Comparison of ENCODE assay signal across 12 mouse cellular contexts in the genomic region with DNA sequence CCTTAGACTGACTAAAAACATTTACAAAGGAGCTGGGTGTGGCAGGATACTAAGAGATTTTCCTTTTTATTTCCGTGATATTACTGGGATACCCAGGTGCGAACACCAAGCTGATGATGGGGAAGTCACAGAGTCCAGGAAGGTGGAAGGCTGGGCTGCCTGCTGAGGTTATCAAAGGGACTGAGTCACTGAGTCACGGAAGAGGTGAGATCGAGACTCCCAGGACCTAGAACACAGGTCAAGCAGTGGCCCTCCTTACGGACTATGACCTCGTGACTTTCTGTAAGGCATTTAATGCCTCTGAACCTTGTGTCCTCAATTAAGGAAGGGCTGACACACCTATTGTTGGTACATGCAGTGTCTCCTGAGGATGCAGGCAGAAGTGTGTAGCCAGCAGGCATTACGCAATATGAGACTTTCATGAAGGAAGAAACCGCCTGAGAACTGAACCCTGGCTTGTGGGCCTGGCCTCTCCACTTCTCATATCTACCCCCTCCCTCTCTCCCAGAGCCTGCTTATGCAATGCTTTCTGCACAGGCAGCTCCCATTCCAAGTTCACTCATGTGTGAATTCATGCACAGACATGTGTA. TPM values are rescaled to one million over a fixed set of nuclear protein-coding genes. Genes with fewer than 3 reads are reported as not detected.
DNase-seq lines count a peak whose midpoint lies in the region; ATAC-seq and TF ChIP-seq lines count a peak whose summit lies in the region.
"Had no signal": no experiment of that assay in that cellular context is flagged by ENCODE, and none has a peak within 500 bp of the region (broad histone marks: within the 10 kb centered on the region; RNA-seq: fewer than 3 reads in every experiment).

No protein-coding gene starts in this region.

- no peaks in the 10 kb centered on the region for H3K79me2 ChIP-seq in C2C12 (ENCODE audit: control insufficient read depth, insufficient read depth)

- no peak overlapping the region for H3K27ac ChIP-seq in forebrain, embryonic 14.5 days (ENCODE audit: low read depth, low read length)
- H3K27ac ChIP-seq: embryonic facial prominence, embryonic 13.5 days; heart, embryonic 15.5 days; midbrain, embryonic 13.5 days had no signal

- H3K27me3 ChIP-seq in C2C12 (ENCODE audit: control insufficient read depth, insufficient read depth, insufficient read length): no peaks in the 10 kb centered on the region
- no peaks in the 10 kb centered on the region for H3K27me3 ChIP-seq in forebrain, embryonic 14.5 days (replicated peaks; ENCODE audit: control insufficient read depth, insufficient read depth, low read length)
- H3K27me3 ChIP-seq: embryonic facial prominence, embryonic 13.5 days; heart, embryonic 15.5 days; midbrain, embryonic 13.5 days had no signal

- peak; percentile 87 for ATAC-seq in granulocyte monocyte progenitor cell, adult 5-6 weeks (replicated peaks; ENCODE audit: poor library complexity, severe bottlenecking)
- no peak for ATAC-seq in forebrain, embryonic 14.5 days
- ATAC-seq: midbrain, embryonic 13.5 days had no signal

- no peak for TF ChIP-seq CTCF in C2C12 (IDR thresholded peaks at IDR 0.05; ENCODE audit: control insufficient read depth, insufficient read depth, insufficient read length)

- no peaks in the 10 kb centered on the region for H3K36me3 ChIP-seq in C2C12 (ENCODE audit: control insufficient read depth, insufficient read depth)
- no peaks in the 10 kb centered on the region for H3K36me3 ChIP-seq in forebrain, embryonic 14.5 days (ENCODE audit: control insufficient read depth, insufficient read depth, low read length)
- H3K36me3 ChIP-seq: embryonic facial prominence, embryonic 13.5 days; heart, embryonic 15.5 days; midbrain, embryonic 13.5 days had no signal

- H3K4me1 ChIP-seq in forebrain, embryonic 14.5 days (ENCODE audit: control insufficient read depth, insufficient read depth, low read length): no peaks in the 10 kb centered on the region
- H3K4me1 ChIP-seq: embryonic facial prominence, embryonic 13.5 days; heart, embryonic 15.5 days; midbrain, embryonic 13.5 days had no signal

- no peak overlapping the region for H3K4me2 ChIP-seq in forebrain, embryonic 14.5 days (ENCODE audit: low read length)
- H3K4me2 ChIP-seq: embryonic facial prominence, embryonic 13.5 days; heart, embryonic 15.5 days; midbrain, embryonic 13.5 days had no signal

- no peak overlapping the region for H3K4me3 ChIP-seq in C2C12 (ENCODE audit: insufficient read depth, poor library complexity, severe bottlenecking)
- no peak overlapping the region for H3K4me3 ChIP-seq in forebrain, embryonic 14.5 days (ENCODE audit: low read depth, low read length)
- H3K4me3 ChIP-seq: embryonic facial prominence, embryonic 13.5 days; heart, embryonic 15.5 days; midbrain, embryonic 13.5 days had no signal

- H3K9me3 ChIP-seq in forebrain, embryonic 14.5 days (replicated peaks; ENCODE audit: control insufficient read depth, low read length): no peaks in the 10 kb centered on the region
- H3K9me3 ChIP-seq: embryonic facial prominence, embryonic 13.5 days; heart, embryonic 15.5 days; midbrain, embryonic 13.5 days had no signal

- no peak overlapping the region for H3ac ChIP-seq in C2C12 (ENCODE audit: control insufficient read depth, insufficient read length, low read depth)

- DNase-seq in heart, adult 18-20 months: peak; percentile 54 to 81
- DNase-seq in heart, postnatal 4 days: no peak
- DNase-seq in kidney, postnatal 36 days: peak; percentile 68 to 88
- DNase-seq in right cerebral cortex, adult 18-20 months: no peak
- DNase-seq in embryo, embryonic 10 days (ENCODE audit: low spot score): no peak
- DNase-seq in forebrain, embryonic 14.5 days (ENCODE audit: low spot score): no peak
- DNase-seq: spleen, adult 18-20 months had no signal

- 87% methylated on average over 8 of the region's 8 CpGs for WGBS in forebrain, embryonic 14.5 days

- no peak overlapping the region for H3K9ac ChIP-seq in forebrain, embryonic 14.5 days (ENCODE audit: low read length)
- H3K9ac ChIP-seq: embryonic facial prominence, embryonic 13.5 days; heart, embryonic 15.5 days; midbrain, embryonic 13.5 days had no signal

- H3K79me3 ChIP-seq in C2C12 (ENCODE audit: low read depth): no peaks in the 10 kb centered on the region

TF ChIP-seq in C2C12, 6 proteins besides CTCF, POLR2A, EP300 and RAD21:
- TF ChIP-seq CEBPB (IDR thresholded peaks at IDR 0.05; ENCODE audit: low read depth) (peak; percentile 64), MYOG (IDR thresholded peaks at IDR 0.05; ENCODE audit: control insufficient read depth, extremely low read depth, insufficient read length) (no peak), MAX (IDR thresholded peaks at IDR 0.05) (no peak)

RNA-seq across cellular contexts. Expression of gene Coq2, which starts 42.3 kb away (rescaled TPM):
- total RNA-seq in heart, adult 18-20 months (2021): 100 to 1,000 TPM; 104 to 107 TPM
- total RNA-seq in heart, postnatal 4 days (2021): 10 to 100 TPM; 62.4 to 63.6 TPM
- polyA plus RNA-seq in C2C12 (2012; fragmentation: generic; extraction: Trizol): 25.0 TPM
- total RNA-seq in granulocyte monocyte progenitor cell, adult 5-6 weeks (2014; fragmentation: Nextera tagmentation): 59.5 and 65.8 TPM in 2 replicates
- total RNA-seq in granulocyte monocyte progenitor cell, adult 5-6 weeks (2017): 41.8 and 47.5 TPM in 2 replicates
- 43.8 and 49.9 TPM in 2 replicates for polyA plus RNA-seq in forebrain, embryonic 14.5 days (2014; fragmentation: Nextera tagmentation; extraction: Ambion mirVana)

Comparison
In these comparisons a context has a peak if more than half of its experiments do, and no peak if none do; other contexts are left out.
1. DNase-seq: peak in heart, adult 18-20 months (2 of 2) and kidney, postnatal 36 days (2 of 2); none in heart, postnatal 4 days (single experiment), right cerebral cortex, adult 18-20 months (single experiment), embryo, embryonic 10 days (single experiment) and forebrain, embryonic 14.5 days (single experiment).